Mouse (Mus musculus): ENCODE data around the gene Cox20.

DNA sequence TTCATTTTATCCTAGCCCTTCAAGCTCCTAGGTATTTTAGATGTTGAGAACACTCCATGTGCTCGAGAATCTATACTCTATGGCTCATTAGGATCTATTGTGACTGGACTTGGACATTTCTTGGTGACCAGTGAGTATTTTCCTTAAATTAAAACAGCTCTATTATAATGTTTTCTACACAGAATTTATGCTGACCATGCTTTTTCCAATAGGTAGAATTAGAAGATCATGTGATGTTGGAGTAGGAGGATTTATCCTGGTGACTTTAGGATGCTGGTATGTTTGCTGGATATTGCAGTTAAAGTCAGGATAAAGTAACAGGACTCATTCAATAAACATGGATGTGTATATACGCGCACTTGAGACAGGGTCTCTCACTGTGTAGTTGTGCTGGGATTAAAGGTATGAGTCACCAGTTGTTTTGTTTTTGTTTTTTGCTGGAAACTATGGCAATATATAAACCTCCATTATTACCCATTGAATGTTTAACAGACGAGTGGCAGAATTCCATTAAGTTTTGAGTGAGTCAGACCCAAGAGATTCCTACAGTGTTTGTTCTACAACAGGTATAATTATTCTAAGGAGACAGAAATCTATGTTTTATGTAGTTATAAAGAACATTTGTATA, 2.9 kb downstream of the Cox20 start:
- TF ChIP-seq POLR2A (IDR thresholded peaks at IDR 0.05; ENCODE audit: borderline replicate concordance, low read depth, low read length) (no peak), CTCF (IDR thresholded peaks at IDR 0.05; ENCODE audit: low read depth, low read length) (no peak)
